Mouse (Mus musculus): Measurements from ENCODE around the gene Retreg2.

Retreg2 gene

DNA sequence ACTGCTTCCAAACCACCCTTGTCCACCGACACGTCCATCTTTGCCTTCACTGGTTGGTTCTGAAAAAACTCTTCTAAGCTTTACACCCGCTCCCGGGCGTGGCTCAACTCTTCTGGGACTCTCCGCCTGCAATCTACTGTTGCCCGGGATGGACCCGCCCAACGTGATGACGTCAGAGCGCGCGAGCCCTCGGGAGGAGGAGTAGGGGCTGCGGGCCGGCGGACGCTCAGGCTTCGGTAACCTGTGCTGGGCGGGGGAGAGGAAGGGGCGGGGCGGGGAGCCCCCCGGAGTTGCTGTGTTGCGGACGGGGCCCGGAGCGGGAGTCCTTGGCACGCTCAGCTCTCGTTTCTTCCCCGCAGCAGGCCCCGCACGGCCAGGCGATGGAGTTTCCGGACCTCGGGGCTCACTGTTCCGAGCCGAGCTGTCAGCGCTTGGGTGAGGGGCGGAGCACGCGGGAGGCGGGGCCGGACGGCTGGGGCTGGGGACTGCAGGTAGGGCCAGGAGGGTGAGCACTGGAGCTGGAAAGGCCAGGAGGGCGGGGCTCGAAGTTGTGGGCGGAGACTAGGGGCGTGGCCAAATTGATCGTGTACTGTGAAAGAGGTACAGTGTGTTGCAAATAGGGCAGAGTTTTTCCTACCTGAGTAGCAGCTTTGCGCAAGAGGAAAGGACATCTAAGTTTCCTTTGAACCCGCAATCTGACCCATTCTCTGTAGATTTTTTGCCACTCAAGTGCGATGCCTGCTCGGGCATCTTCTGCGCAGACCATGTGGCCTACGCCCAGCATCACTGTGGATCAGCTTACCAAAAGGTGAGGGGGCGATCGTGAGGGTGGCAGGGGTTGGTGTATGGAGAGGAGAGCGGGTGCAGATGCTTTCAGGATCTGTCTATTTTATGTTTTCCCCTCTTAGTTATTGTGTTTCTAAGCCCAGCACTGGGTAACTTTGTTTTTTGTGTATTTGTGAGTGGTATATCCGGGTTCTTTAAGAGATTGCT is 26.2 kb downstream of the Retreg2 start, which contains the start of gene Zfand2b:
Gene Zfand2b (plus strand): TSS at position 175 of the 993 bp plus-strand sequence.
- peak; percentile 99 for DNase-seq (ENCODE audit: low spot score in 2 of 2)

DNA sequence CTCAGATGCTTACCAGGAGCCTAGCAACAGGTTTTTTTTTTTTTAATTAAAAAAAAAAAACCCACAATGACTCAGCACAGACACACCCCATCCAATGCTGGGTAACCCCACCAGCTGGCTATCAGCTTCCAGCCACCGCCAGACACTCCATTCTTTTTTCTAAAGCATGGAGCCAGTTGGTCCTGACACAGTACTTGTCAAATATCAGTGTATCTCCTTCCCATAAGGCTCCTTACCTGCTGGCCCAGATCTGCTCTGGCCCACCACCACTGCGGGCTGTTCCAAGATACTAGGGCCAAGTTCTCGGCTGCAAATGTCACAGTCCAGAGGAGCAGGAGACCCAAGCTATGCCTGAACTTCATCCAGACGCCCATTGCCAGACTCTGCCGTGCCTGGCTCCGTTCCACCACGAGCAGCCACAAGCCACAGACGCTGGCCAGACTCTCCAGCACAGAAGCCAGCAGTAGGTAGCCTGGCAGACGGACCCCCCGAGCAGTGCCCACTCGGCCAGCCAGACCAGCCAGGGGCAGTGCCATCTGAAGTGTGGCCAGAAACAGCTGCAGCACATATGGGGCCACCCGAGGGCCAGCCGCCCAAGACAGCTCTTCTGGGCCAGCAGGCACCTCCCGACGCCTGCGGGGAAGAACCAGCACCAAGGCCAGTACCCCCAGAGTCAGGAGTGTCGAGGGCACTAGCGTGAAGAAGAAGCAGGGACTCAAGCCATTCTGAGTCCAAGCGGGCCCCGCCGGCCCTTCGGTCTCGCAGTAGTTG is 36.9 kb downstream of the Retreg2 start:
- peak; percentile 68 to 69 for DNase-seq (ENCODE audit: low spot score in 2 of 2)

DNA sequence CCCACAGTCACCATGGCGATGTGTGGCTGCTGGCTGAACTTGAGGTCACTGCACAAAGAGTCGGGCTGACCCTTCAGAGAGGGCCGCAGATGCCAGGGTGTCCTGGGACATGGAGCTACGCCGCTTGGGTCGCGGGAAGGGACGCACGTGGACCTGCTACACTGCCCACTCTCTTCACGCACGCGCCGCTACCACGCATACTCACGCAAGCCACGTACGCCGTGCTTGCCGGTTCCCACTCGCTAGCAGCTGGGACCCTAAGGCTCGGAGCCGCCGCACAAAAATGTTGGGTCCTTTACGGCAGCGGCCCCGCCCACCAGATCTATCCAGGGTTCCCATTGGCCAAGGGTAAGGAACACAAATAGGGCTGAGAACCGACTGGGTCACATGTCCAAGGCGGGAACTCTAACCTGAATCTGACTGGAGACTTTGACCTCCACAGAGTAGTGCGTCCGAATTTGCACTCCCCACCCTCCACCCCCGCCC is 37.6 kb downstream of the Retreg2 start, which contains the start of gene Abcb6:
Gene Abcb6 (minus strand): TSS at position 288 of the 486 bp plus-strand sequence.
- peak; percentile 86 to 95 for DNase-seq (ENCODE audit: low spot score in 2 of 2)

DNA sequence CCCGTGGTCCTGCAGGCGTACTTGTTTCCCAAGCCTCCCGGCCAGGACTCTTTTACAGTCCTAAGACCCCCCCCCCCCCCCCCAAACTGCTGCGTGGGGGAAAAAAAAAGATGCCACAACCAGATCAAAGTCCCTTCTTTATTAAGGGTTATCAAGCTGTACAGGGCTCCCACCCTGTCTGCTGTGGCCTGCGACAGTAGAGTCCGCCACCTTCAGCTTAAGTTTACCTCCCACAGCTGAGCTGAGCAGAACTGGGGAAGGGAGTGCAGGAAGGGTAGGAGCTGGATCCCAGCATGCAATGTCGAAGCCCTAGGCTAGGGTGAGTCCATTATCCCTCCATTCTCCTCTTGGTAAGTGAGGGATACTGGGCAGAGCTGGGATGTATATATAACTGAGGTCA is 38.2 kb downstream of the Retreg2 start:
- no peak for DNase-seq (ENCODE audit: low spot score in 2 of 2)

DNA sequence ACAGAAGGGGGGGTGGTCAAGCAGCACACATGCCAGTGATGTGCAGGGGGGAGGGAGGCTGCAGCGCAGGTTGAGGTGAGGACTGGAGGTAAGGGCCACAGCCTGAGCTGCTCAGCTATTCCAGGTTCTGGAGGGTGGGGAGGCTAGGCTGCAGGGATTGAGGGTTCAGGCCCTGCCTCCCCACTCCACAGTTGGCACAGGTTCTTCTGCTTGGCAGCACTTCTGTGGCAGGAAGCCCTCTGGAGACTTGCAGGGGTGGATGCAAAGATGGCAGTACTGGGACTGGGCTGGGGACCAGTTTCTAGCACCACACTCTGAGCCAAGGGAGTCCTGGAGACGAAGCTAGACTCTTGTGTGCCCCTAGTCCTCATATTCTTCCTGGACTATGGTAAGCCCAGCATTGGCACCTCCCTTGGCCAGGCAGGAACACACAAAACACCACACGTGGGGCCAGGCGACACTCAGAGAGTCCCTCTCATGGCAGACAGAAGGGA is 38.8 kb downstream of the Retreg2 start:
- DNase-seq (ENCODE audit: low spot score in 2 of 2) = no peak

DNA sequence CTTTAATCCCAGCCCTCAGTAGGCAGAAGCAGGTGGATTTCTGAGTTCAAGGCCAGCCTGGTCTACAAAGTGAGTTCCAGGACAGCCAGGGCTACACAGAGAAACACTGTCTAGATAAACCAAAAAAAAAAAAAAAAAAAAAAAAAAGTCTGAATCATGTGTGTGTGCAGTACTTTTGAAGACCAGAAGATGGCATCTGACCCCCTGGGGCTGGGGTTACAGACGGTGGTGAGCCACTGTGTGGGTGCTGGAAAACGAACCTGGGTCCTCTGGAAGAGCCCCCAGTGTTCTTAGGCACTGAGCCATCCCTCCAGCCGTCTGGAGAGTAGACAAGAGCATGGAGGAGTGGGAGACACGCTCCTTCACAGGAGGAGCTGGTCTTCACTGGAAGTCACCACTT is 39.6 kb downstream of the Retreg2 start:
- DNase-seq (ENCODE audit: low spot score in 2 of 2) = no peak

DNA sequence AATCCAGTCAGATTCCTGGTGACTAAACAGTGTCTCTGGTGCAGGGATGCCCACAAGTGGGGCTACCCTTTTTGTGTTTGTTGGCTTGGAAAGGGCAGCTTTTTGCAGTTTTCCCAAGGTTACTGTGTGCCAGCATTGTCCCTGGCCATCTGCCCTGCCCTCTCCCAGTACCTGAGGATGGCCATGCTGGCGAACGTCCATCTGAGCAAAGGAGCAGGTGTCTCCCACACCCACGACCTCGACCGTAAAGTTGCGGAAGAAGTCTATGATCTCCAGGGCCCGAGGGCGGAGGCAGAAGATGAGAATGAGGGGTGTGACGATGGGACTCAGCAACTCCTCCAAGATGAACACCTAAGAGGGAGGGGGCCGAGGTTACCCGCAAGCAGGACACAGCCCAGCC is 42.9 kb downstream of the Retreg2 start:
- DNase-seq (ENCODE audit: low spot score in 2 of 2) = no peak

DNA sequence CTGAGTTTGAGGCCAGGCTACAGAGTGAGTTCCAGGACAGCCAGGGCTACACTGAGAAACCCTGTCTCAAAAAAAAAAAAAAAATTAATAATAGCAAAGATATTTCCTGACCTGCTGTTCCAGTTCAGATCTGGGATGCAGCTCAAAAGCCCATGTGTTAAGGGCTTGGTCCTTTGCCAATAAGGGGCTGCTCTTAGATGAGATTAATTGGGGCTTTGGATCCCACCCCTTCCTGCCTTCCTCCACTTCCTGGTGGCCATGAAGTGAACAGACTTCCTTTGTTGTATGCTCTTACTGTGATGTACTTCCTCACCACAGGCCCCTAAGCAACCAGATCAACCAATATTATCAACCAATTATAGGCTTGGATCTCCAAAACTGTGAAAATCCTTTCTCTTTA is 44.5 kb downstream of the Retreg2 start:
- no peak for DNase-seq (ENCODE audit: low spot score in 2 of 2)

DNA sequence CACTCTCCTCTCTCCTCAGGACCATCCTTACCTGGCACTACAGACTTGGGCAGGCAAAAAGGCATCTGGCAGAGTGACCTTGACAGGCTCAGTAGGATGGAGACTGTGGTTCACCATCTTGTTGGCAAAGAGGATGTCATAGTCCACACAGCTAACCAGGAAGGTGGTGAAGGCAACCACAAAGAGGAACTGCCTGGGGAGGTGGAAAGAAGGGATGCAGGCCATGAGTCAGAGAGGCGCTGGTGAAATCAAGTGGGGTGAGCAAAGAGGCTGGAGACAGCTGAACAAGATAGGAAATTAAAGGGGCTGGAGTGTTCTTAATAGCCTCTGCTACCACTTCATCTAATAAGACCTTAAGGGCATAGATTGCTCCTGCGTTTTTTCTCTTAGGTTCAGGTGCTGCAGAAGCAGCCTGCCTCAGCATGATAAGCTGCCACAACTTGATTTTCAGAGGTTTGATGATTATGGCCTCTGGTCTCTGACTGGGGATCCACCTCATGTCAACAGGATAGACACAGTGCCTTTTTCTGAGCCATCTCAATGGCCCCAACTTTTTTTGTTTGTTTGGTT is 45.4 kb downstream of the Retreg2 start:
- DNase-seq (ENCODE audit: low spot score in 2 of 2) = no peak

DNA sequence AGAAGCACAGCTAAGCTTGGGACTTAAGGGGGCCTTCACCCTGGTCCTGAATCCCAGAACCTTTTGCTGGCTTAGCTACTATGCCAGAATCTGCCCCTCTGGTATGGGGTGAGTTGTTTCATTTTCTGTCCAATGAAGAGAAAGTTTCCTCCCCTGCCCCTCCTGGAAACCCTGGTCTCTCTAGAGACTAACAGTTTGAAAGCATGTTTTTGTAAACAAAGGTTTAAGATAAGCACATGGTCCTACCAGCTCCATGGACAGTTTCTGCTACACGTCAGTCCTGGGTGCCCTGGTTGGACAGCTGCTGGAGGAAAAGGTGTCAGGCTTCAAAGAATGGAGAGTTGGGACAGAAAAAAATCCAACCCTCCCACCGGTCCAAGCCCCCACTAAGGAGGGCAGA is 48.0 kb downstream of the Retreg2 start:
- peak in 1 of 2 experiments; percentile 31 for DNase-seq (ENCODE audit: low spot score in 2 of 2)

DNA sequence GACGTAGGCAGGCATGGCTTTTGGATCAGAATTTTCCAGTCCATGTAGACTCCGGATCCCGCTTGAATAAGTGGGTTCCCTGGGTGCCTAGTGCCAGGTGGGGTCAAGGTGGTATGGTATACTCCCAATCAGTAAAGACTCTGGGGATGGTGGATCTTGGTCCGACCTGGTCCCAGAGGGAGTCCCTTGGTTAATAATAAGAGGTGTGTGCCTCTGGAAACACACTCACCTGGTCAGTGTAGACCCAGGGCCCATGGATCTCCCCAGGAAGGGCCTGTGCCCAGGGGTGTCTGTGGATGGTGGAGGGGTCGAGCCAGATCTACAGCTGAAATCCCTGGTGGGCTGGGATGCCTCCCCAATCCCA is 48.7 kb downstream of the Retreg2 start:
- peak in 1 of 2 experiments; percentile 48 for DNase-seq (ENCODE audit: low spot score in 2 of 2)

DNA sequence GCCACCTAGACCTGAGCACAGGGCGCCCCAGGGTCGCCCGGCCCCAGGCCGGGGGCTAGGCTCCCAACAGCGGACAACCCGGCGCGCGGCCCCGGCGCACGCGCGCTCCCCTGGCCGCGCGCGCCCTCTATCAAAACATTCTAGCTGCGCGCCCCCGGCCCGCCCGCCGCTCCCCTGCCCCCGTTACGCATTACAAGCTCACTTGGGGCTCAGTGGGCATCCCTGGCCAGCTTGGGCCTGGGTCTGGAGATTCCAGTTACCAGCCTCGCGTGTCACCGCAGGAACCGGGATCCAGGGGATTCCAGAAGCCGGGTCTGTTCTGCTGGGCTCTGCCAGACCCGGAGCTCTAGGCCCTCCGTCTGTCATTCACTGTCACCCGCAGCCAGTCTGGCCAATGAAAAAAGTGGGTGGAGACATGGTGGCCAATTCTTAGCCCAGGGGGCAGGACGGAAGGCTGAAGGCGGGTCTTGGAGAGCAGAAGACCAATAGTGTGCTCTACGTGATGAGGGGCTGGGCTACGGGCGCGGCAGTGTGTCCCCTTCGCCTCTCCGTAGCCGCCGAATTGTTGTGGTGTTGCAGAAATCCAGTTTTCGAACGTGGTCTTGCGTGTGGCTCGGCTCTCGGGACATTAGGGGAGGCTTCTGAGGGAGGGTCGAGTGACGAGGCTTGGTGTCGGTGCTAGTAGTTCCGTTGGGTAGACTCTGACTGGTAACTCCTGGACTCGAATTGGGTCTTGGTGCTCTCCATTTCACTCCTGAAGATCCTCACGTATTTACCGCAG is 49.2 kb downstream of the Retreg2 start, which contains the start of the genes Ankzf1 and Atg9a:
Gene Ankzf1 (plus strand): TSS at position 530 of the 781 bp plus-strand sequence.
Gene Atg9a (minus strand): TSS at position 575 of the 781 bp plus-strand sequence.
- peak; percentile 87 to 94 for DNase-seq (ENCODE audit: low spot score in 2 of 2)

DNA sequence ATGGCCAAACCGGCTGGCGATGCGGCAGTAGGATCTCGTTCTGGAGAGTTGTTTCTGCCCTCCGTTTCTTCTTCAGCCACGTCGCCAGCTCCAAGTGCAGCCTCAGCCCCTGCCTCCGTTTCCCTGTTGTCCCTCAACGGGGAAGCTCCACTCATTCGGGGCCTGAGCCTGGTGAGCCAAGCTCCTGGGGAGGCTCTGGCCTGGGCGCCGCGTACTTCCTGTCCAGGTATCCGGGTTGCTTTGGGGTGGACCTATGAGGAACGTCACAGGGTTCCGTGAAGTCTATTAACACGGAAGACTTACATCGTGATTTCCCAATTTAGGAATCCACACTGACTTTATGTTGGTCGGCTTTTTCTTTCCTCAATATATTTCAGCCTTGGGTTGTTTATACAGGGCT is 49.9 kb downstream of the Retreg2 start:
- peak; percentile 46 to 58 for DNase-seq (ENCODE audit: low spot score in 2 of 2)
